Mouse (Mus musculus) embryonic facial prominence, embryonic 11.5 days (tissue): ENCODE measurements at regions not wholly inside any gene's neighbourhood (a gene's known extent, or its start where the extent isn't known, plus 50 kb on each side); places are given as distances from the start of the nearest gene placed in this dataset.

Experiments
- ATAC-seq: fragments of 200-750 bp; cut with Nextera tagmentation; replicated peaks from 2 replicates; pipeline ENCODE4 v1.8.0; 2017; ENCODE audit warnings: low read depth; ENCODE audit not compliant: insufficient number of reproducible peaks, low FRiP score, low TSS enrichment
- DNase-seq: peaks from one replicate; pipeline ENCODE4 v3.0.0-alpha.2; 2015; ENCODE audit warnings: low spot score
- H3K27ac ChIP-seq: fragments of 300-500 bp; sonication (generic); replicated peaks from 2 replicates; pipeline ENCODE4 v1.5.1; 2014; ENCODE audit warnings: mild to moderate bottlenecking, low read depth, low read length, control low read depth
- H3K27me3 ChIP-seq: fragments of 300-500 bp; sonication (generic); 2 replicates; pipeline ENCODE4 v1.6.1; 2014; ENCODE audit warnings: mild to moderate bottlenecking, low read length, moderate library complexity, mixed read lengths; ENCODE audit not compliant: control insufficient read depth, insufficient read depth
- H3K36me3 ChIP-seq: fragments of 300-500 bp; sonication (generic); replicated peaks from 2 replicates; pipeline ENCODE4 v1.6.1; 2014; ENCODE audit warnings: low read depth, mild to moderate bottlenecking, low read length, moderate library complexity, mixed read lengths; ENCODE audit not compliant: control insufficient read depth, insufficient read depth
- H3K4me1 ChIP-seq: fragments of 300-500 bp; sonication (generic); 2 replicates; pipeline ENCODE4 v1.6.1; 2014; ENCODE audit warnings: low read length, mixed read lengths; ENCODE audit not compliant: control insufficient read depth, insufficient read depth
- H3K4me2 ChIP-seq: fragments of 300-500 bp; sonication (generic); 2 replicates; pipeline ENCODE4 v1.6.1; 2014; ENCODE audit warnings: low read depth, mild to moderate bottlenecking, control low read depth, low read length, moderate library complexity
- H3K4me3 ChIP-seq: fragments of 300-500 bp; sonication (generic); 2 replicates; pipeline ENCODE4 v1.5.1; 2014; ENCODE audit warnings: low read depth, low read length, control low read depth
- H3K9ac ChIP-seq: fragments of 300-500 bp; sonication (generic); replicated peaks from 2 replicates; pipeline ENCODE4 v1.6.1; 2014; ENCODE audit warnings: mild to moderate bottlenecking, control low read depth, low read length
- H3K9me3 ChIP-seq: fragments of 300-500 bp; sonication (generic); replicated peaks from 2 replicates; pipeline ENCODE4 v1.6.1; 2016; ENCODE audit warnings: mild to moderate bottlenecking, low read length, inconsistent platforms, mixed read lengths; ENCODE audit not compliant: control insufficient read depth
- WGBS: fragments of 180-500 bp; shearing (Covaris S2); extraction: QIAGEN DNeasy Blood & Tissue Kit; methylation state at CpG from one replicate; pipeline ENCODE4 v1.1.7; 2014; 5-methylcytosine and 5-hydroxymethylcytosine counted together

DNA sequence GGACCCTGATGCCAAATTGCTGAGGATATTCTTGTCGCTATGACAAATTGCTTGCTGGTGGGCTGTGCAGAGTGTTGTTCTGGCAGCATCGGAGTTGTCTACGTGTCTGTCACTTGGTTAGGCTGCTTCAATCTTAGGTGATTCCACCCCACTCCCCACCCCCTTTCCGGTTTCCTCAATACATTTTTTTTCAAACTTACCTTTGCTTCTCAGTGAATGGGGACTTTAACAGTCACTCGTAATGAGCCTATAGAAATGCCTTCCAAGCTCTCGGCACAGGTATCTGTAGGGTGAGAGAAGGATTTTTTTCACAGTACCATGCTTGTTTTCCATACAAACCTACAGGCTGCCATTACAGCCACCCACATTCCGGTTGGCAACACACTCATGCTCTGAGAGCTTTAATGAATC is 536.8 kb downstream of the Prkd1 start:
- Histone ChIP-seq H3K4me3 (no peak overlapping the region), H3K27me3 (no peaks in the 10 kb centered on the region), H3K4me1 (no peaks in the 10 kb centered on the region), H3K36me3 (no peaks in the 10 kb centered on the region), H3K9me3 (no peaks in the 10 kb centered on the region), H3K9ac (no peak overlapping the region), H3K4me2 (no peak overlapping the region), H3K27ac (no peak overlapping the region)
- 84% methylated on average over 7 of the region's 7 CpGs for WGBS
- no peak for ATAC-seq
- DNase-seq, result no peak

DNA sequence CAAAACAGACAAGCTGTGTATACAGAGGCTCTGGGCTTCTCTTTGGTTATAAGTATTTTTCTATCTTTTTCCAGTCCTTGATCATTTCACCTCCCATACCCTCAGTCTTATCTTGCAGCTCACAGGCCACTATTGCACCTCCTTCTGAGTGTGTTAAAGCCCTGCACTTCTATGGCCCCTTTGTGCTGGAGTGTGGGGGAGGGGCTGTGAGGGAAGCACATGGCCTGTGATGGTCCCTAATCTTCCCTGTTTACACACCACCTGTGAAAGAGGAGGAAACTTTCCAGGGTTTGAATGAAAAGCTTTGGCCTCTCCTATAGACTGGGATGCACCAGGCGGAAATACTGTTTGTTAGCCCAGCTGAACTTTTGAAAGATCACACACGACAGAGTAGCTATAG is 533.0 kb downstream of the Prkd1 start:
- WGBS, result 61% methylated on average over 2 of the region's 2 CpGs
- no peaks in the 10 kb centered on the region for H3K4me1 ChIP-seq
- no peaks in the 10 kb centered on the region for H3K36me3 ChIP-seq
- no peak overlapping the region for H3K27ac ChIP-seq
- no peaks in the 10 kb centered on the region for H3K9me3 ChIP-seq
- no peak; the same call in 1 of the 2 replicates for ATAC-seq
- no peak overlapping the region for H3K4me2 ChIP-seq
- H3K27me3 ChIP-seq, result no peaks in the 10 kb centered on the region
- H3K4me3 ChIP-seq, result no peak overlapping the region
- no peak overlapping the region for H3K9ac ChIP-seq
- no peak for DNase-seq

DNA sequence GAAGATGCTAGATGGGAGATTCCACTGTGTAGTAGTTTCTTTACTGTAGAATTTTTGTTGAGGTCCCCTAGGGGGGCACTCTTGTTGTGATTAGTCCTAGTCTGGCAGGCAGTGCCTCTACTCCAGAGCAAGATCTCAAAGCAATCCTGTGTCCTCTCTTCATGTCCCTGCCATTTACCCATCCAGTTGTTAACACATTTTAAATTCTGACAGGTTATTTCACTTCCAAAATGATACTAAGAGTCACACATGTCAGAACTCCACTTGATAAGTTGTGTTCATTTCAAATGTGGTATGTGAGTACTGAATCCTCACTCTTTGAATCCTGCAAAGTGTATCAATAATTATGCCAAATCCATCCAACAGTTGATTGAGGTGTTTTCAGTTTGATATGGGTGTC is 530.6 kb downstream of the Prkd1 start:
- no peak overlapping the region for H3K4me2 ChIP-seq
- H3K4me3 ChIP-seq, result no peak overlapping the region
- no peaks in the 10 kb centered on the region for H3K9me3 ChIP-seq
- ATAC-seq (no peak), DNase-seq (no peak)
- H3K36me3 ChIP-seq, result no peaks in the 10 kb centered on the region
- H3K4me1 ChIP-seq, result no peaks in the 10 kb centered on the region
- H3K27ac ChIP-seq, result no peak overlapping the region
- H3K9ac ChIP-seq, result no peak overlapping the region
- no peaks in the 10 kb centered on the region for H3K27me3 ChIP-seq

DNA sequence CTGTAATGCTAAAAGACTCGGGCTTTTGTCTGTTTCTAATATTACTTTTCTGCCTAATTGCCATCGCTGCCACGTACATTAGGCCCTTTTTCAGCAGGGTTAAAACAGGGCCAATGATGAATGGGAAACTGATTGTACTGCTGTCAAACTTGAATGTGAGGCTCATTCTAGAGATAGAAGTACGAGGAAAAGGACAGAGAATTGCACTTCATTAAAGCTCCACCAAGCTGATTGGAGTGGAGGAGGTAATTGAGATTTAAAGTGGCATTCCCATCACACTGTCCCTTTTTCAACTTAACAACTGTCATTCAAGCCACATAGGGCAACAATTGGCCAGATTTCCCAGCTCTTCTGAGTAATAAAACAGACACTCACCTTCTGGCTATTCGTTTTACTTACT is 526.8 kb downstream of the Prkd1 start:
- H3K27me3 ChIP-seq, result no peaks in the 10 kb centered on the region
- peak; percentile 22 for DNase-seq

DNA sequence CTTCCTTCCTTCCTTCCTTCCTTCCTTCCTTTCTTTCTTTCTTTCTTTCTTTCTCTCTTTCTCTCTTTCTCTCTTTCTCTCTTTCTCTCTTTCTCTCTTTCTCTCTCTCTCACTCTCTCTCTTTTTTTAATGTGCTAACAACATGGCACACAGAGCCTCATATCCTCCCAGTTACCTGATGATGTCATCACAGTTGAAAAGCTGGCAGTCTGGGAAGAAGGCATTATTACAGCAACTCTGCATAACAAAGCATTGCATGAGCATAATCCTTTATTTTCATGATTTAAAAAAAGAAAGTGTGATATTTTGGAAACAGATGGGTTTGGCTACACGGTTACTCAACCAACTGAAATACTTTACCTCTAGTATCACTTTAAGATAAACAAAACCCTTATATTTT is 525.9 kb downstream of the Prkd1 start:
- H3K36me3 ChIP-seq, result no peaks in the 10 kb centered on the region
- ATAC-seq, result no peak
- H3K27me3 ChIP-seq, result no peaks in the 10 kb centered on the region
- no peaks in the 10 kb centered on the region for H3K4me1 ChIP-seq
- H3K9me3 ChIP-seq, result no peaks in the 10 kb centered on the region
- no peak overlapping the region for H3K27ac ChIP-seq
- WGBS, result 81% methylated on average over 1 of the region's 1 CpGs
- no peak overlapping the region for H3K4me3 ChIP-seq
- H3K9ac ChIP-seq, result no peak overlapping the region
- no peak overlapping the region for H3K4me2 ChIP-seq
- DNase-seq, result no peak

More for the DNA sequence above, 526.8 kb downstream of the Prkd1 start:
- H3K9me3 ChIP-seq, result no peaks in the 10 kb centered on the region
- H3K9ac ChIP-seq, result no peak overlapping the region
- no peaks in the 10 kb centered on the region for H3K4me1 ChIP-seq
- no peak overlapping the region for H3K27ac ChIP-seq
- 44% methylated on average over 5 of the region's 5 CpGs for WGBS
- no peak for ATAC-seq
- no peak overlapping the region for H3K4me2 ChIP-seq
- no peak overlapping the region for H3K4me3 ChIP-seq
- H3K36me3 ChIP-seq, result no peaks in the 10 kb centered on the region

DNA sequence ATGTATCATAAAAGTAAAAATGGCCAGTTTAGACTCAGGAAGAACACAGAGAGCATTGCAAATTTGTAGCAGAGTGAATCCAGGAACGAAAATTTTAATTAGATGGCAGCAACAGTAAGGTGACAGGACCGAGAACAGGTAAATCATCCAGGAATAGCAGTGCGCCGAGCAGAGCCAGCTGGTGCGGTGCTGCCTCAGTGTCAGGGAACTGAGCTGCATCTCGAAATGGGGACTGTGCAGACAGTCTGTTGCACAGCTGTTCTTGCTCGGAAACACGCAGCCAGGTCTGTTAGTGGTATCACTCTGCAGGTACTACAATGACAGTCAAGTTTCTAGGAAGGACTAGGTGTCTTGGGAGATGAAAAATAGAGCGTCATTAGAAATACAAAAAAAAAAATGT is 490.8 kb downstream of the Prkd1 start:
- H3K4me2 ChIP-seq, result no peak overlapping the region
- no peak overlapping the region for H3K27ac ChIP-seq
- H3K9ac ChIP-seq, result no peak overlapping the region
- H3K4me3 ChIP-seq, result no peak overlapping the region
- ATAC-seq, result no peak
- H3K27me3 ChIP-seq, result no peaks in the 10 kb centered on the region
- no peak for DNase-seq
- no peaks in the 10 kb centered on the region for H3K9me3 ChIP-seq
- H3K36me3 ChIP-seq, result no peaks in the 10 kb centered on the region
- WGBS, result 76% methylated on average over 9 of the region's 9 CpGs
- no peaks in the 10 kb centered on the region for H3K4me1 ChIP-seq

DNA sequence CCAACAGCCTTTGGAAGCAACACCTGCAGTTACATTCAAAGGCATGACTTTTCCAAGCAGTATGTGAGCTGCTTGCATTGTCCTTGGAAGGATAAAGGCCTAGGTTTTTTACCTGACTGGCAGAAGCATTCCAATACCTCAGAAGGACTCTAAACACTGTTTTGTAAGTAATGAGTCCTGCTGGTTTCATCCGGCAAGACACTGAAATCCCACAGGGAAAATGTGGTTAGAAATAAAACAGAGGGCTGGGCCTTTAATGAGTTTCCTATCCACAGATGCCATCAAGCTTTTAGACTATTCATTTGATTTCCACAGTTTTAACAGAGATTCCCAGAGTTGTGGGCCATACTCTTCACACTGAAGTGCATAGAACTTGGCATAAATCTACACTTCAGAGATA is 461.6 kb downstream of the Prkd1 start:
- H3K4me3 ChIP-seq, result no peak overlapping the region
- no peak overlapping the region for H3K4me2 ChIP-seq
- H3K9ac ChIP-seq, result no peak overlapping the region
- H3K27ac ChIP-seq, result no peak overlapping the region
- DNase-seq, result no peak
- WGBS, result 28% methylated on average over 1 of the region's 1 CpGs
- no peaks in the 10 kb centered on the region for H3K27me3 ChIP-seq
- no peaks in the 10 kb centered on the region for H3K4me1 ChIP-seq
- no peak for ATAC-seq
- no peaks in the 10 kb centered on the region for H3K9me3 ChIP-seq
- H3K36me3 ChIP-seq, result no peaks in the 10 kb centered on the region

DNA sequence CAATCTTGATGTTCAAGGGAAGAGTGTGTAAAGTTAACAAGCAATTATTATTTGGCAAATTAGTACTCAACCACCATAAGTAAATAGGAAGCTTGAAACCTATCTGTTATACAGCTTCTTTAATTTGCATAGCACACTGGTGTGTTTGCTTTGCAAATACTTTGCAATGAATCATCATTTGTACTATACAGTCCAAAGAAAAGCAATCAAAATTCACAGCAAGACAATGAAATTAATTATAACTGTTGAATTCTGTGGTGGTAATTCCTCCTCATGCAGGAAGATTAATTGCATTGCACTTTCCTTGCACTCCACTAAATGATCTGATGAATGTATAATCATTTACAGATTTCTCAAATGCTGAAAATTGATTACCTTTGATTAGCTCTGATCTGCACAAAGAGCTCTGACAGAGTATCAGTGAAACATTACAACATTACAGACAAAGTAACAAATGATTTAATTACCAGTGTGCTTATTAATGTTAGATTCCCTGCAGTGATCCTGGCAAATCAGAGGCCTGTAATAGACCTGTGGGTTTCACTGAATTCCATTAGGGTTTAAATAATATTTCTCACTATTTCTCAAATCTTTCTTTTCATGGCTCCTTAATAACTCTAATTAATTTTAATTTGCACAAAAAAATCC is 457.9 kb downstream of the Prkd1 start:
- ATAC-seq (no peak), DNase-seq (no peak)
- no peaks in the 10 kb centered on the region for H3K36me3 ChIP-seq
- H3K9ac ChIP-seq, result no peak overlapping the region
- H3K4me3 ChIP-seq, result no peak overlapping the region
- H3K4me1 ChIP-seq, result no peaks in the 10 kb centered on the region
- no peak overlapping the region for H3K27ac ChIP-seq
- H3K27me3 ChIP-seq, result no peaks in the 10 kb centered on the region
- no peak overlapping the region for H3K4me2 ChIP-seq
- H3K9me3 ChIP-seq, result no peaks in the 10 kb centered on the region
